Mouse (Mus musculus): ENCODE measurements around the gene Vmn1r132.
"Not testable (repeated sequence)": the region's sequence is repeated elsewhere in the genome, so short reads cannot be mapped to it uniquely, and the experiment has no call there.

Gene Vmn1r132

GRCm38 (mm10) chr7:21613792-21614191 is at the start of gene Vmn1r132:
TSS of gene Vmn1r132 (plus strand) at chr7:21614092.
- not testable (repeated sequence) for DNase-seq
